Mouse (Mus musculus) midbrain, embryonic 11.5 days (tissue): Measurements from ENCODE around the gene Plekhh3. TPM values are rescaled to one million over a fixed set of nuclear protein-coding genes. Genes with fewer than 3 reads are reported as not detected.
A peak's percentile ranks its signal among the peaks of the same experiment; 100 is the strongest.

ENCODE experiments used
- ATAC-seq: fragments of 200-750 bp; cut with Nextera tagmentation; 2 replicates; pipeline ENCODE4 v1.8.0; 2017; ENCODE audit warnings: moderate TSS enrichment, moderate library complexity; ENCODE audit not compliant: low FRiP score
- DNase-seq: peaks from one replicate; pipeline ENCODE4 v3.0.0; 2015; ENCODE audit warnings: low spot score; ENCODE audit errors: missing footprints
- H3K27ac ChIP-seq: fragments of 300-500 bp; sonication (generic); 2 replicates; pipeline ENCODE4 v1.5.1; 2014; ENCODE audit warnings: low read depth, low read length
- H3K27me3 ChIP-seq: fragments of 300-500 bp; sonication (generic); 2 replicates; pipeline ENCODE4 v1.6.1; 2014; ENCODE audit warnings: mild to moderate bottlenecking, low read length, moderate library complexity, mixed read lengths; ENCODE audit not compliant: control insufficient read depth, insufficient read depth
- H3K36me3 ChIP-seq: fragments of 300-500 bp; sonication (generic); 2 replicates; pipeline ENCODE4 v1.6.1; 2014; ENCODE audit warnings: mild to moderate bottlenecking, low read length, moderate library complexity, mixed read lengths; ENCODE audit not compliant: control insufficient read depth, insufficient read depth
- H3K4me1 ChIP-seq: fragments of 300-500 bp; sonication (generic); 2 replicates; pipeline ENCODE4 v1.6.1; 2014; ENCODE audit warnings: low read length; ENCODE audit not compliant: control insufficient read depth, insufficient read depth
- H3K4me2 ChIP-seq: fragments of 300-500 bp; sonication (generic); 2 replicates; pipeline ENCODE4 v1.6.1; 2014; ENCODE audit warnings: mild to moderate bottlenecking, moderate library complexity
- H3K4me3 ChIP-seq: fragments of 300-500 bp; sonication (generic); 2 replicates; pipeline ENCODE4 v1.5.1; 2014; ENCODE audit warnings: low read depth, low read length
- H3K9ac ChIP-seq: fragments of 300-500 bp; sonication (generic); 2 replicates; pipeline ENCODE4 v1.6.1; 2014; ENCODE audit warnings: low read length
- H3K9me3 ChIP-seq: fragments of 300-500 bp; sonication (generic); 2 replicates; pipeline ENCODE4 v1.6.1; 2016; ENCODE audit warnings: low read length; ENCODE audit not compliant: control insufficient read depth
- WGBS: fragments of 180-500 bp; shearing (Covaris S2); extraction: QIAGEN DNeasy Blood & Tissue Kit; methylation state at CpG from one replicate; pipeline ENCODE4 v1.1.7; 2014; 5-methylcytosine and 5-hydroxymethylcytosine counted together
- polyA plus RNA-seq: library from polyadenylated mRNA; unstranded; fragments of >200 nt; fragmentation: Nextera tagmentation; extraction: Ambion mirVana; gene quantifications from 2 replicates; pipeline ENCODE4 v1.2.1, GENCODE M21; 2014

The Plekhh3 gene
- polyA plus RNA-seq, 1 experiment from 2014 or later, result 5.8 TPM

DNA sequence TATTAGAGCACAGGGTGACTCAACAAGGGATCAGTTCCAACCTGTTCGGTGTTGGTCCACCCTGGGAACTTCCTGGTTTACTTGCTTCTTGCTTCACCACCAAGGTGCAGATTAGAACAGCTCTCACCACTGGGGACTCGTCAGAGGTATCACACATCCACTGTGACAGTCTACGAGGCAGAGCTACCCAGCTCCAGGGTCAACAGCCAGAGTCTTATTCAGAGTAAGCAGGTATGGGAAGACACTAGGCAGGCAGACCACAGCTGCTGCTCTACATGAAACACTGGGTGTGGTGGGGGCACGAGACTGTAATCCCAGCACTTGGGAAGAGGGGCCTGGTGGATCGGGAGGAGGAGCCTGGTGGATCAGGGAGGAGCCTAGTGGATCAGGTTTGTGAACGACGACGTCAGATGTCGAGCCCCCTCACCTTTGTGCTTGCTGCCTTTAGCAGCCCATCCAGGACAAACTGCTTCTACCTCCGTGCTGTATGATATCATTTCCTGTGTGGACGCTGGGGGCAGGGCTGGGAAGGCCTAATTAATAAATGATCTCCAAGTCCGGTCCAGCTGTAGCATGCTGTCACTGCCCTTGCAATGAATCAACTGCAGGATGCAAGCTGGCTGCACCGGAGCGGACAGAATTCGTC lies 32.5 kb downstream of the Plekhh3 start:
- H3K9ac ChIP-seq, result 0 out of 2 replicates have a peak overlapping the region, but pooled peaks have one; percentile 0
- H3K4me3 ChIP-seq, result no peak overlapping the region; the same call in 1 of the 2 replicates
- WGBS, result 30% methylated on average over 15 of the region's 15 CpGs
- no peaks in the 10 kb centered on the region for H3K27me3 ChIP-seq
- DNase-seq (peak; percentile 88), ATAC-seq (peak; percentile 65; the same call in 1 of the 2 replicates)
- no peaks in the 10 kb centered on the region for H3K4me1 ChIP-seq
- no peaks in the 10 kb centered on the region for H3K36me3 ChIP-seq
- peak overlapping the region; percentile 22 for H3K4me2 ChIP-seq
- H3K27ac ChIP-seq, result no peak overlapping the region
- no peaks in the 10 kb centered on the region for H3K9me3 ChIP-seq

- Histone ChIP-seq H3K27ac (no peak overlapping the region), H3K27me3 (no peaks in the 10 kb centered on the region), H3K4me1 (no peaks in the 10 kb centered on the region), H3K4me3 (no peak overlapping the region), H3K9me3 (no peaks in the 10 kb centered on the region), H3K36me3 (no peaks in the 10 kb centered on the region), H3K4me2 (no peak overlapping the region), H3K9ac (no peak overlapping the region)
- WGBS, result 85% methylated on average over 7 of the region's 7 CpGs
- DNase-seq (peak; percentile 79), ATAC-seq (no peak)
These were observed 34.2 kb downstream of the Plekhh3 start for GRCm38 (mm10) chr11:101137000-101137399.

DNA sequence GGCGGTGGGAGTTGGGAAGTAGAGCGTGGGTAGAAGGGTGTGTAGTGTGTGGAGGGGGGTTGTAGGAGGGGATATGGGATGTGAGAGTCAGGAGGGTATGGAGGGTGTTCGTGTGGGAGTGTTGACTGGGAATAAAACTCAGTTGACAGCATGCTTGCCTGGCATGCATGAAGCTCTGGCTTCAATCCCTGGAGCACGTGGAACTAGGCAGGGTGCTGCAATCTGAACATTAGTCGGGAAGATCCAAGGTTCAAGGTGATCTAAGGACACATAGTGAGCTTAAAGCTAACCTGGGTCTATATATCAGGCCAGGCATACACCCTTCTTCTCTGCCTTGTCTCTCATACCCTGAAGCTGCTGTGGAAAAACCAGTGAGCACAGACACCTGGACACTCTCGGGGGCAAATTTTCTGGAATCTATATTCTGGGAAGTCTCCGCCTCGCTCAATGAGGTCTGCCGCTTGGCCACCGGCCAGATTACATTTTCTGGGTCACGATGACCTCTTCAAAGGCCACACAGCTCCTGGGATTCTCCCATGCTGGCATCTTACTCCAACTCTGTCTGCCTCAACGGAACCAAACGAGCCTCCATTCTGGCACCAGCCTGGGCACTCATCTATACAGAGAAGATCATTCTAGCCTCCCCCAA lies 36.8 kb downstream of the Plekhh3 start:
- no peaks in the 10 kb centered on the region for H3K4me1 ChIP-seq
- peak; percentile 33 for DNase-seq
- no peak overlapping the region for H3K9ac ChIP-seq
- H3K4me2 ChIP-seq, result no peak overlapping the region
- H3K4me3 ChIP-seq, result no peak overlapping the region
- no peaks in the 10 kb centered on the region for H3K27me3 ChIP-seq
- 80% methylated on average over 13 of the region's 13 CpGs for WGBS
- no peak overlapping the region for H3K27ac ChIP-seq
- no peak for ATAC-seq
- H3K36me3 ChIP-seq, result no peaks in the 10 kb centered on the region
- H3K9me3 ChIP-seq, result no peaks in the 10 kb centered on the region

GRCm38 (mm10) chr11:101133037-101133436 lies 38.1 kb downstream of the Plekhh3 start:
- Histone ChIP-seq H3K36me3 (no peaks in the 10 kb centered on the region), H3K4me2 (no peak overlapping the region), H3K27ac (no peak overlapping the region), H3K9me3 (no peaks in the 10 kb centered on the region), H3K9ac (no peak overlapping the region), H3K4me3 (no peak overlapping the region), H3K4me1 (no peaks in the 10 kb centered on the region), H3K27me3 (no peaks in the 10 kb centered on the region)
- no peak for ATAC-seq
- peak; percentile 64 for DNase-seq
- 85% methylated on average over 12 of the region's 12 CpGs for WGBS

DNA sequence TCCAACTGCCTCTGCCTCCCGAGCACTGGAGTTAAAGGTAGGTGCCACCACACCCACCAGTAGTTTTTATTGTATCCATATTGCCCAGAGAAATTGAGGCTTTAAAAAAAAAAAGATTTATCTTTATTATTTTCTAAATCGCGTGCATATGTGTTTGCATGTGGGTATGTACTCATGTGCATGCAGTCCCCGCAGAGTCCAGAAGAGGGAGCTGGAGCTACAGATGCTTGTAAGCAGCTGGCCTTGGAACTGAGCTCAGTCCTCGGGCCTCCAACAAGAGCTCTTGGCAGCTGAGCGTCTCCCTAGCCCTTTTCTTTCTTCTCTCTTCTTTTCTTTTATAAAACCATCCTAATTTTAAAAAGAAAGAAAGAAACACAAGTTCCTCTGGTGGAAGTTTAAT lies 39.5 kb downstream of the Plekhh3 start:
- H3K4me3 ChIP-seq, result no peak overlapping the region
- no peak overlapping the region for H3K4me2 ChIP-seq
- no peaks in the 10 kb centered on the region for H3K27me3 ChIP-seq
- H3K27ac ChIP-seq, result no peak overlapping the region
- no peak overlapping the region for H3K9ac ChIP-seq
- DNase-seq (peak; percentile 89), ATAC-seq (no peak)
- H3K36me3 ChIP-seq, result peaks cover under 1% of the 10 kb centered on the region
- WGBS, result 87% methylated on average over 6 of the region's 6 CpGs
- no peaks in the 10 kb centered on the region for H3K4me1 ChIP-seq
- no peaks in the 10 kb centered on the region for H3K9me3 ChIP-seq

GRCm38 (mm10) chr11:101131187-101131586 lies 40.0 kb downstream of the Plekhh3 start:
- H3K27ac ChIP-seq, result no peak overlapping the region
- ATAC-seq (no peak), DNase-seq (no peak)
- H3K4me1 ChIP-seq, result no peaks in the 10 kb centered on the region
- H3K4me2 ChIP-seq, result no peak overlapping the region
- H3K27me3 ChIP-seq, result no peaks in the 10 kb centered on the region
- H3K9me3 ChIP-seq, result no peaks in the 10 kb centered on the region
- H3K9ac ChIP-seq, result no peak overlapping the region
- peaks cover 5% of the 10 kb centered on the region for H3K36me3 ChIP-seq
- H3K4me3 ChIP-seq, result no peak overlapping the region
- 96% methylated on average over 2 of the region's 2 CpGs for WGBS

DNA sequence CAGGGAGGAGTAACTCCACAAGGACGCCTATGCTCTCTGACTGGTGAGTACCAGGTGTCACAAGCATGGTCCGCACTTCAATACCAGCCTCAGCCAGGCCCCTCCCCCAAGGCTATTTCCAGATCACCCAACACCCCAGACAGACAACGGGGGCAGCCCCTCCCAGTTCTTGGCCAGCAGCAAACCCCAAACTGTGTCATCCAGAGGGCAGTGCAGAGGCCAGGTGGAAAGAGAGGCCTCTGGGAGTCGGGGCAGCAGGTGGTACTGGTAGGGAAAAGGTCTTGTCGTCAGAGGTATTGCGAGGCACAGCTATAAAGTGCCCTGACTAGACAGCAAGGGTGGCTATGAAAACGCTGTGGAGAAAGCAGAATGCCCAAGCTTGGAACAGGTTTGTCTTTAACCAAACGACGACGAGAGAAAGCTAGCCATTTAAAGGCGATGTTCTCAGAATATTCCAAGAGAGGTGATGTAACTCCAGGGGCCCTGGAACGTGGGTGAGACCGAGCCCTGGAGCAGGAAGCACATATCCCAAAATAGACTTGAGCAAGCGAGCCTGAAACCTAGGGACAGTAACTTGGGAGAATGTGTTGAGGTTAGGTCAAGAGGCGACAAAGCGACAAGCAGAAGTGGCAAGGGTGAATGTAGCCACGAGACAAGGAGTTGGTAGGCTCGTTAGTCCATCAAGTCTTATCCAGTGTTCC lies 40.9 kb downstream of the Plekhh3 start:
- no peak overlapping the region for H3K27ac ChIP-seq
- peaks cover 9% of the 10 kb centered on the region for H3K36me3 ChIP-seq
- no peak overlapping the region for H3K4me3 ChIP-seq
- ATAC-seq, result no peak
- no peak overlapping the region for H3K4me2 ChIP-seq
- no peak for DNase-seq
- H3K9ac ChIP-seq, result no peak overlapping the region
- no peaks in the 10 kb centered on the region for H3K4me1 ChIP-seq
- WGBS, result 56% methylated on average over 18 of the region's 18 CpGs
- no peaks in the 10 kb centered on the region for H3K9me3 ChIP-seq
- no peaks in the 10 kb centered on the region for H3K27me3 ChIP-seq

- DNase-seq (no peak), ATAC-seq (no peak)
- H3K4me3 ChIP-seq, result no peak overlapping the region
- H3K4me1 ChIP-seq, result no peaks in the 10 kb centered on the region
- H3K36me3 ChIP-seq, result peaks cover 9% of the 10 kb centered on the region
- no peak overlapping the region for H3K27ac ChIP-seq
- 89% methylated on average over 11 of the region's 11 CpGs for WGBS
- no peaks in the 10 kb centered on the region for H3K9me3 ChIP-seq
- no peak overlapping the region for H3K9ac ChIP-seq
- no peaks in the 10 kb centered on the region for H3K27me3 ChIP-seq
- H3K4me2 ChIP-seq, result no peak overlapping the region
These were observed 42.1 kb downstream of the Plekhh3 start for GRCm38 (mm10) chr11:101128996-101129577.

GRCm38 (mm10) chr11:101127075-101127474 lies 44.1 kb downstream of the Plekhh3 start:
- no peaks in the 10 kb centered on the region for H3K4me1 ChIP-seq
- H3K27me3 ChIP-seq, result no peaks in the 10 kb centered on the region
- H3K9me3 ChIP-seq, result no peaks in the 10 kb centered on the region
- ATAC-seq (no peak), DNase-seq (no peak)
- peaks cover 11% of the 10 kb centered on the region for H3K36me3 ChIP-seq
- H3K9ac ChIP-seq, result no peak overlapping the region
- no peak overlapping the region for H3K27ac ChIP-seq
- no peak overlapping the region for H3K4me2 ChIP-seq
- no peak overlapping the region for H3K4me3 ChIP-seq
- 94% methylated on average over 1 of the region's 1 CpGs for WGBS
